Mouse (Mus musculus) telencephalon, adult 2 months (tissue): ENCODE data around the gene As3mt.

Source experiments
- DNase-seq: peaks from one replicate; pipeline ENCODE4 v3.0.0-alpha.2; 2011; ENCODE audit warnings: low read depth, low spot score

Gene As3mt

GRCm38 (mm10) chr19:46707296-46708151 lies at the start of gene As3mt:
Gene As3mt (plus strand): TSS chr19:46707458.
- DNase-seq: no peak

- DNase-seq: no peak
Observed at GRCm38 (mm10) chr19:46658348-46658747, 48.9 kb upstream of the As3mt start.

DNA sequence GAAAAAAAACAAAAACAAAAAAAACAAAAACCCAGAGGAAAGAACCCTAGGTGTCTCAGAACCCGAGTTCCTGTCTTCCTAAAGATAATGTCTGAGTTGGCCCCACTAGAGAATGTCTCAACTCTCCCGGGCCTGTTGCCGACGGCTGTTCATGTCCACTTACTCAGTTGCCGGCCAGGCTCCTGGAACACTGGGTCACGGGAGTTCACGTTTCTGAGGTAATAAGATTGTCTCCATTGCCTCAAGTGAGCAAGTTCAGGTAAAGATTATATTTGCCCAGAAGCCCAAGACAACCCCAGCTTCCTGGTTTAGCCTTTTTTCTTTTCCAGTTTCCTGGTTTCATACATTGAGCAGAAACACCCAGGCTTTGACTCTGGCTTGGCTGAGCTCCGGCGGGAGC lies 48.4 kb upstream of the As3mt start:
- no peak for DNase-seq

DNA sequence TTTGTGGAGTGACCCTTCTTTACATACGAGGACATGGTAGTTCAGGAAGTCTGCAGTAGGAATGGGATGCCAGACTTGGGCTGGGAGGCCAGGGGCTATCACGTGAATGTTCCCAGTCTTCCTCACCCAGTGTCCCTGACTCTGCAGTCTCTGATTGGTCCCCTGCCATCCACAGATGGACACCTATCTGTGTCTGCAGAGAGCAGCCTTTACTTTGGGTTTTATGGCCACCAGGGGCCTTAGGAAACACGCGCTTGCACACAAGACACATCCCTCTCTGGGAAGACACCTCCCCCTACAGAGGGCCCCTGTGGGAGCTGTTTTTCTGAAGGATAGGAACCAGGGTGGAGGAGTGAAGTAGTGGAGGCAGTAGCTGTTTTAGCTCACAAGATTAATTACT lies 45.7 kb upstream of the As3mt start:
- no peak for DNase-seq

- DNase-seq: no peak
Observed at GRCm38 (mm10) chr19:46662214-46662613, 45.0 kb upstream of the As3mt start.

- DNase-seq: no peak
Observed at GRCm38 (mm10) chr19:46662784-46663183, 44.5 kb upstream of the As3mt start.

DNA sequence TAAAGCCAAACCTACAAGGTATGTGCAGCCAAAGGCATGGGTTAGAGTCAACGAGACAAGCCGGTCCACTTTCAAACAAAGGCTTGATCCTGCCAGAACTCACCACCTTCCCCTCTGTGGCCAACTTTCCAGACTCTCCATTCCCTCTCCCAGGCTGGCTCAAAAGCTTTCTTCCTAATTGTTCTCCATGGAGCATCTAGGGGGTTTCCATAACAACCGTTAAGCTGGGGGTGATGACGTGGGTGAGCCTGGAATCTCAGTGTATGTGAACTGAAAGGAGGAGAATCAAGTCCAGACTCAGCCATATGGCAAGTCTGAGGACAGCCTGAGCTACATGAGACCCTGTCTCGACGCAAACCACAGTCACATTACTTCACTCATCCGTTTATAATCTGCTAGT lies 41.8 kb upstream of the As3mt start:
- DNase-seq: peak; percentile 62

DNA sequence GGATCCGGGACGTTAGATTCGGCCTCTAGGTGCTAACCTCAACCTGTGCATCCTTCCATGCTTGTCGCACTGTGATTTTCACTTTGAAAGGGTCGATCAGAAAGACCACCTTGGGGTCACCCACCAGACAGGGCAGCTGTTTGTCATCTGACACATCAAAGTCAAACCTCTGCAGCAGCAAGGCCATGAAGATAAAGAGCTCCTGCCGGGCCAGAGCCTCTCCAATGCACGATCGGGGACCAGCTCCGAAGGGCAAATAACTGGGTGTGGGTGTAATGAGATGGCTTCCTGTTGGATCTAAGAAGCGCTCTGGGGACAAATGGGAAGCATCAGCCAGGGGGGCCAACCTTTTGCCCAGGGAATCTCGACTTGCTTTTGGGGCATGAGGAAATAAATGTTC lies 40.0 kb upstream of the As3mt start:
- no peak for DNase-seq

- no peak for DNase-seq
Observed at GRCm38 (mm10) chr19:46668263-46668662, 39.0 kb upstream of the As3mt start.

DNA sequence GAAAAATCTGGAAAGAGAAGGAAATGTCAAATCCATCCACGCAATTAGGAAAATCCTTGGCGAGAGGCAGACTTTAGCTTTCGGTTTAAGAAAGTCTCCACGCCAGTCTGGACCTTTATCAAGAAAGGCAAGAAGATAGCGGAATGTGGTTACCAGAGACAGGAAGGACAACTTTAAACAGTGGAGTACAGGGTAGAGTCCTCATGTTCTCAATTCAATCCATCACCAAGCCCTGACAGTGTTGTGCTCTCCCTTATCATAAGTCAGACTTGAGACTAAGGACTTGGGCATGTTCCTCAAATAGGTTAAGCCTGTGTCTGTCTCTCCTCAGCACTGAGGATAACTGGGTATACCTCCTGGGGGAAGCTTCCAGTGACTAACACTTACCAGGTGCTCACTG lies 37.5 kb upstream of the As3mt start:
- DNase-seq: no peak

DNA sequence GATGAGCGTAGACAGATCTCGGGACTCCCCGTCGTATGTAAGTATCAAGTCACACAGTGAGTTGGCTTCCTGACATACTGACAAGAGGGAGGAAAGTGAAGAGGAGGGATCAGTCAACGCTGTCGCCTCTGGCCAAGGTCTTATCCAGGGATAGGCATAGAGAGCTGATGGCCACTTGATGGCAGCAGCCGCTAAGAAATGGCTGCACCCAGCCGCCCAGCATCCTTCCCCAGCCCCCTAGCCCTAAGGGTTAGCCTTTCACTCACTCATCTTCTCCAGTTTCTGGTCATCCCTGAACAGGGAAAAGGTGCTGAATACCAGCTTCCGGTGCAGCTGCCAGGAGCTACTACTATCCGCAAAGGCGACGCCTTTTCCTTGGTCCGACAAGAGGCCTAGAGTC lies 36.6 kb upstream of the As3mt start:
- no peak for DNase-seq

GRCm38 (mm10) chr19:46672766-46673418 lies 34.4 kb upstream of the As3mt start, which contains the start of gene Cyp17a1:
Gene Cyp17a1 (minus strand): TSS chr19:46673172.
- no peak for DNase-seq

DNA sequence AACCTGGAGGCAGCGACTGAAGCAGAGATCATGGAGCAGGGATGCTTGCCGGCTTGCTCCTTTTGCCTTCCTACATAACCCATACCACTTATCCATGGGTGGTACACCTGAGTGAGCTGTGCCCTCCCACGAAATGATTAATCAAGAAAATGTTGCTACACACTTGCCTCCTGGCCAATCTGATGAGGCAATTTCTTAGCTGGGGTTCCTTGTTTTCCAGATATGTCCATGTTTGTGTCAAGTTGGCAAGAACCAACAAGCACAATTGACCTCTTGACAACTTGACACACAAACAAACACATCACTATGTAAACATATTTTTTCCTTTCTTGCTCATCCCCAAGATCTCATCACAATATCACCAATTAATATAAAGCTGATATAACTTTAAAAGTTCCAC lies 31.6 kb upstream of the As3mt start:
- no peak for DNase-seq

DNA sequence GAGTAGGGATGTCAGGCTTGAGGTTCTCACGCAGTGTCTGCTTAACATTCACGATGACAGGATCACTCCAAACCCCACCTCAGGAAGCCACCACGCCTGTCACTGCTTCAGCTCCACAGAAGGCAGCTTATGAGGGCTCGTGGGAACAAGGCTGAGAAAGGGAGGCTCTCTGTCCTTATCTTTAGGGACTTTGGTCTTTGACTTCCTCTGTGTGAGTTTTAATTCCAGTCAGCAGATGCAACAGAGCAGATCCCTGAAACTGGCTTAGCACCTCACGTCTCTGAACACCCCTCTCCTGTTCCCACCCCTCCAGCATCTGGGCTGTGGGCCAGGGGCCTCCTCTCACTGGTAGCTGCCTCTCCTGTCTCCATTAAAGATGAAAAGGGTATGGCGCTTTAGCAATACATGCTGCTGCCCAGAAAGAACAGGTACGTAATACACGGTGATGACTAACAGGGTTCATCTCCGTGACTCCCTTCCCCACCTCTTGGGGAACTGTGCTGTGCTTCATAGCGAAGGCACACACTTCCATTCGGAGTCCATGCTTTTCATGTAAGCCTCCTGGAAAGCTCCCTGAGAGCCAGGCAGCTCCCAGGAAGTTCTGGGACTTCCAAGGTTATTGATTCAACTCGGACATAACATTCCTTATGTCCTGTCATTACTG lies 27.4 kb upstream of the As3mt start:
- DNase-seq: no peak

GRCm38 (mm10) chr19:46689460-46690372 lies 17.5 kb upstream of the As3mt start, which contains the start of gene Borcs7:
Gene Borcs7 (plus strand): TSS chr19:46689906.
- peak; percentile 96 for DNase-seq

- DNase-seq: no peak
Observed at GRCm38 (mm10) chr19:46690387-46690786, 16.9 kb upstream of the As3mt start.

- DNase-seq: no peak
Observed at GRCm38 (mm10) chr19:46691078-46691477, 16.2 kb upstream of the As3mt start.

- DNase-seq: no peak
Observed at GRCm38 (mm10) chr19:46693146-46693545, 14.1 kb upstream of the As3mt start.

DNA sequence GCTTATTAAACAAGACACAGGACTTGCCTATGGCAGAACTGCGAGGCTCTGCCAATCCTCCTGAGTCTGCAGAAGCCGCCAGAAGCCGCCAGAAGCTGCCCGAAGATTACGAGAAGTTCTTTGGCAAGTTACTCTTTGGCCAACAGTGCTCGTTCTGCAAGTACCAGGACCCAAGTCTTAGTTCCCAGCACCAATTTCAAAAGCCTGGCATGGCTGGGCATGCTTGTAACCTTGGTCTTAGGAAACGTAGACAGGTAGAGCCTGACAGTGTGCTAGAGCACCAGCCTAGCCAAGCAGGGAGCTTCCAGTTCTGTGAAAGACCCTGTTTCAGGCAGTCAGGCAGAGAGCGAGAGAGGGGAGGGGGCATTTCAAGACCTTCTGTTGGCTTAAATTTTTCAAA lies 10.8 kb upstream of the As3mt start:
- DNase-seq: no peak

- DNase-seq: no peak
Observed at GRCm38 (mm10) chr19:46696943-46697342, 10.3 kb upstream of the As3mt start.

DNA sequence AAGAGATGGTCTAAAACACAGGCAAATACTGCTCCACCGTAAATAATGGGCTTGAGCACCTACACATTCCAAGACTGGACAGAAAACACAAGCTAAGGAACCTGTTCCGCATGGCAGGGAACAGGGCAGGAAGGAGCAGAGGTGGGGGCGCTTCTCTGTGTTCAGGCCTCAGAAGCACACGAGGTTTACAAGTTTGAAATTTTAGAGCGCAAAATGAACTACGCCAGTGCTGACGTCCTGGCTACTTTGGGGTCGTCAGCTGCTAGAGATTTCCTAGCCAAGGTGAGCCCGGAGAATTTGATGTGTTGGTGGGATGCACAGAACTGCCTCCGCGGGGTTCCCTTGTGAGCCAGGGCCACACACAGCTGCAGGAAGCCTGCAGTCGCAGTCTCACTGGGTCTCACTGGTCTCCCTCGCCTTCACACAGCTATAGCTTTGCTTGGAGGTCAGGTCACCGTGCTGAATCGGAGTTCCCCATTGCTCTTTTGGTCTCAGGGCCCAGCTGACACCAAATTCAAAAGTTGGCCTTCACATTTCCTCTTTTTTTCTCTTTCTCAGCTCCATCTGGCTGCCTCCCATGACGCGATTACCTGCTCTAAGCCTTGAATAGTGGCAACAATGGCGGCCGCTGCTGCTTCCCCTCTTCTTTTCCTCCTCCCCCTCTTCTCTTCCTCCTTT lies 9.3 kb upstream of the As3mt start:
- DNase-seq: no peak
